Mouse (Mus musculus) brain, embryonic 14.5 days (tissue): ENCODE data around the gene Dmrta2. TPM values are rescaled to one million over a fixed set of nuclear protein-coding genes. Genes with fewer than 3 reads are reported as not detected.

Source experiments
- DNase-seq: peaks from one replicate; pipeline ENCODE4 v3.0.0-alpha.2; 2011; ENCODE audit warnings: low read depth
- CTCF ChIP-seq: fragments of 200-500 bp; IDR thresholded peaks from 2 replicates; pipeline ENCODE4 v1.5.1; 2012; ENCODE audit warnings: inconsistent platforms, mild to moderate bottlenecking, moderate library complexity, borderline replicate concordance; ENCODE audit not compliant: insufficient read depth, insufficient read length; ENCODE audit errors: extremely low read depth
- POLR2A ChIP-seq: fragments of 200-500 bp; IDR thresholded peaks from 2 replicates; pipeline ENCODE4 v1.6.1; 2012; ENCODE audit warnings: mild to moderate bottlenecking, inconsistent platforms, borderline replicate concordance; ENCODE audit not compliant: poor library complexity, insufficient read depth, insufficient read length, severe bottlenecking; ENCODE audit errors: extremely low read depth
- polyA plus RNA-seq: library from polyadenylated mRNA; depleted of rRNA; stranded (reverse); fragments of >200 nt; gene quantifications from 2 replicates; pipeline ENCODE4 v1.2.3, GENCODE M21; 2012

Gene Dmrta2
- polyA plus RNA-seq, 1 experiment = 8.2 TPM

DNA sequence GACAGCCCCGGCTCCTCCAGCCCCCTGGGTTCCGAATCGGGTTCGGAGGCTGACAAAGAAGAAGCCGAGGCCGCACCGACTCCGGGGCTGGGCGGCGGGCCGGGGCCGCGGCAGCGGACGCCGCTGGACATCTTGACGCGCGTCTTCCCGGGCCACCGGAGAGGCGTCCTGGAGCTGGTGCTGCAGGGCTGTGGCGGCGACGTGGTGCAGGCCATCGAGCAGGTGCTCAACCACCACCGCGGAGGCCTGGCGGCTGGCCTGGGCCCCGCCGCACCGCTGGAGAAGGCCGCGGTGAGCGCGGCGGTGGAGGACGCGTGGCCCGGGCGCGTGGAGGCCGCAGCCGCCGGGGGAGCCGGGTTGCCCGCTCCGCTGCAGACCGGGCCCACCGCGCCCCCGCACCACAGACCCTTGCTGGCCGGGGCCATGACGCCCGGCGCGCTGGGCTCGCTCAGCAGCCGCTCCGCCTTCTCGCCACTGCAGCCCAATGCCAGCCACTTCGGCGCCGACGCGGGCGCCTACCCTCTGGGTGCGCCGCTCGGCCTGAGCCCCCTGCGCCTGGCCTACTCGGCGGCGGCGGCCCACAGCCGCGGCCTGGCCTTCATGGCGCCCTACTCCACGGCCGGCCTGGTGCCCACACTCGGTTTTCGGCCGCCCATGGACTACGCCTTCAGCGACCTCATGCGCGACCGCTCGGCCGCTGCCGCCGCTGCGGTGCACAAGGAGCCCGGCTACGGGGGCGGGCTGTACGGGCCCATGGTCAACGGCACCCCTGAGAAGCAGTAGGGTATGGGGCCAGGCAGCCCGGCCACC lies 4.2 kb downstream of the Dmrta2 start:
- no peak for TF ChIP-seq CTCF
- TF ChIP-seq POLR2A = no peak
- DNase-seq = peak; percentile 33

DNA sequence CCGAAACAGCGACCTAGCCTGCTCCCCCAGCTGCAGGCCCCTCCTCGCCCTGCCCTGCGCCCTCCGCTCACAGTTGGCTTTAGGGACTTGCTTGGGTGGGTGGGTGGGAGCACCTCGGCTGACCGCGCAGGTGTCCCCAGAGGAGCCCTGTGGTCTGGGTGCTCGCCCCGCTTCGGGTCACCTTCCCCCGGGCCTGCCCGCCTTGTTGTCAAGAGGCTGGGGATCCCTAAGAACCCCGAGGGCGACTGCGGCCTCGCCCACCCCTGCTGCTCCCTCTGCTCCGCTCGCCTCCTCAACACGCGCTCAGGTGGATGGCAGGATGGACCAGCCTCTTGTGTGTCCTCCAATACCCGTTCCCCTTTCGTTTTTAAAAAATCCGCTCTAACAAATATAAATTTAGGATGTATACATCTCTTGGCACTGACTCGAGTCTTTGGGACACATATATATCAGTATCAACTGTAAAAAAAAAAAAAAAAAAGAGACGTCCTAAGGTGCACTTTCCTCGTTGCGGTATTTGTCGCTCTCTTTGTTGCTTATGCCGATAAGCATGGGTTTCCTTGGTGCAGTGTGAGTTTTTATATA lies 4.9 kb downstream of the Dmrta2 start:
- DNase-seq = peak; percentile 59
- no peak for TF ChIP-seq CTCF
- no peak for TF ChIP-seq POLR2A

DNA sequence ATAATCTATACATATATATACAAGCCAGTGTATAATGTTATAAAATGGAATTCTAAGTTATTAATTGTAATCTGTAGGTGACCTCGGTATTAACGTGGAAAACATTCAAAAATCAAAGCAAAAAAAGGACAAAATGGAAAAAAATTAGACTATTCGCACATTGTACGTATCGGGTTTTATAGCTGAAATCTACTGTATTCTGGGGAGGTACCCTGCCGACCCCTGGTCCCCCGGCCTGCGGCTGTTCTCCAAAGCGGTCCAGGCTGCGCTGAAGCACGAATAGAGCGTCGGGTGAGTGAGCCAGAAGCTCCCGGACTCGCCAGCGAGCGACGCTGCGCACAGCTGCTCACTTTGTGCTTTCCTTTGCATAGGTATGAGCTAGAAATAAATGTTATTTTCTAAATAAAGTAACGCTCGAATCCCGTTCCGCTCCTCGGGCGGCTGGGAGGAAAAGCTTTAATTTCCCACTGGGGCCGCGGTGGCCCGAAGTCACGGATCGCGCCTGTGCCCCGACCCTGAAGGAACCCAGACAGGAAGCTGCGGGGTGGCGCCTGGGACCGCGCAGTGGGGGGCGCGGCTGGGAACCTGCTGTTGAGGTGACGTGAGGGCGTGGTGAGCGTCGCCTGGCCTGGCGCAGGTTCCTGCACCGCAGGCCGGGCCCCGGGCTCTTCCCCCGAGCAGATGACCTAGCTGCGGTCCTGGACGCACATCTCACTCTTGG lies 5.6 kb downstream of the Dmrta2 start:
- peak; percentile 64 for DNase-seq
- TF ChIP-seq POLR2A = no peak
- TF ChIP-seq CTCF = no peak

- no peak for DNase-seq
- no peak for TF ChIP-seq CTCF
- TF ChIP-seq POLR2A = no peak
Measured at GRCm38 (mm10) chr4:109984011-109984411, 6.2 kb downstream of the Dmrta2 start.

GRCm38 (mm10) chr4:109984496-109985423 lies 6.9 kb downstream of the Dmrta2 start:
- TF ChIP-seq POLR2A (no peak), CTCF (no peak)
- DNase-seq = peak; percentile 53

DNA sequence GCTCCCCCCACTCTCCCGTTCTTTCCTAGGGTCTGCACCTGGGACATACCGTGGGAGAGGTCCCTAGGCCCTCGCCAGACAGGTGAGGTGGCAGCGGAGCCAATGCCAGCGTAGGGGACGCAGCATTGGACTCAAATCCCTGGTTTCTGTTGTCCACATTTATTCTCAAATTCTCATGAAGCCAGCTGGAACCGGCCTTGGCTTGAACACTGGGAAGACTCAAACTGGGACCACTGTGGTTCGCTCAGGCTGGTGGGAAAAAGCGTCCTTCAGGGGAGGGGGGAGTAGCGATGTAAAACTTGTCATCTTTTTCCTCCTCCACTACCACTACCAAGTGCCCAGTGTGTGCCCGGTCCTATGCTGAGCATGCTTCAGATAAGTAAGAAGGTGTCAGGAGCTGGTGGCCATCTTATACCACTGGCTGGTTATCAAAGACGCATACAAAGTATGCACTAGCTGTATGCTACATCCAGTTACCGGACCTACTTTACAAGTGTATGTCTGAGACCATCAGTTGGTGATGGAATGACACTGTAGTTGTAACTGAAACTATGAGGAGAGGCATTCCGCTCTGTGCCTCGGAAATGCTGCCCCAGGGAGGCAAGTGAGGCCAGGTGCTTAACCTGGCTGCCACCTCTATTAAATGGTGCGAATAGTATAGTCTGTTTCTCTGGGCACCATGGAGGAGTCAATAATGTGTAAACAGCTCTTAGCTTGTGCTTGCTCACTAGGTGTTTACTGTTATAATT lies 7.7 kb downstream of the Dmrta2 start:
- DNase-seq = peak; percentile 55
- TF ChIP-seq CTCF (no peak), POLR2A (no peak)

DNA sequence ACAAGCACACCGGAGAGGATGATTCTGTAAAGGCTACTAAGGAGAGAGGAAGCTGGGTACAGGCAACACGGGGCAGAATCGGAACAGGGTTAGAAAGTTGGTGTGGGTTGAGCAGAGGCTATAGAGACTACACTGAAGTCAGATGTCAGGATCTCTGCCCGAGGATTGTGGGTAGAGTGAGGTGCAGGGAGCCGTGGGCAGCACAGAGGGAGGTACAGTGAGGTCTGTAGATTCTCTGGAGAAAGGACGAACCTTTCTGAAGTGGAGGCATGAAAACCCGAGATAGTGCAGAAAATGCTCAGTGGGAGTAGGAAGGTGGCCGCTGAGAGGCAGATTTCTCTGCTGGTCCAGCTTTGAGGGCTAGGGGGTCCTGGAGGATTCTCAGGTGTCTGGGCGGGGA lies 8.4 kb downstream of the Dmrta2 start:
- TF ChIP-seq CTCF (no peak), POLR2A (no peak)
- DNase-seq = peak; percentile 18

DNA sequence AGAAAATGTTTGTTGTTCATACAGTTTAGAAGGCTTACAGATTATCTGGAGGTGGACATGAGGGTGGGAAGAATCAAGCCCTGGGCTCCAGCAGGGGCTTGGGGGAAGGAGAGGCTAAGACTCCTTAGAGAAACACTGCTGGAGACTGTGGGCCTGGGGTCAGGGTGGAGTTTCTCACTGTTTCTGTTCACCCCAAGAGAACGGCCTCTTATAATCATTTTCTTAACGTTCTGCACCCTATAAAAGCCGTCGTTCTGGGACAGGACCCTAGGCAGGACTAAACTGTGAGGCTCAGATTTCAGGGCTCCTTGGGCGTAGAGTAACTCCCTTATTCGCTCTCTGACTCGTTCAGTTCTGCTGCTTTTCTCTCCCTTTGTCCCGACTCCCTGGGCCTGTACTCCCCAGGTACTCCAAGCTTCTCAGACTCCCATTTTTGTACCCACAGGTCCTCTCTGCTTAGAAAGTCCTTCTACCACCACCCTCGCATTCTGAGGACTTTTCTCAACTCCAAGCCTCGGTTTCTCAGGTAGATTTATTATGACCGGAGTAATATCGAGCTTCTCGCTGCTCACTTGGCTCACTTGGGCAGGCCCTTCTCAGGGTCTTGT lies 9.0 kb downstream of the Dmrta2 start:
- peak; percentile 51 for DNase-seq
- no peak for TF ChIP-seq CTCF
- no peak for TF ChIP-seq POLR2A

- TF ChIP-seq CTCF (no peak), POLR2A (no peak)
- peak; percentile 62 for DNase-seq
Measured at GRCm38 (mm10) chr4:109987560-109988362, 9.9 kb downstream of the Dmrta2 start.

DNA sequence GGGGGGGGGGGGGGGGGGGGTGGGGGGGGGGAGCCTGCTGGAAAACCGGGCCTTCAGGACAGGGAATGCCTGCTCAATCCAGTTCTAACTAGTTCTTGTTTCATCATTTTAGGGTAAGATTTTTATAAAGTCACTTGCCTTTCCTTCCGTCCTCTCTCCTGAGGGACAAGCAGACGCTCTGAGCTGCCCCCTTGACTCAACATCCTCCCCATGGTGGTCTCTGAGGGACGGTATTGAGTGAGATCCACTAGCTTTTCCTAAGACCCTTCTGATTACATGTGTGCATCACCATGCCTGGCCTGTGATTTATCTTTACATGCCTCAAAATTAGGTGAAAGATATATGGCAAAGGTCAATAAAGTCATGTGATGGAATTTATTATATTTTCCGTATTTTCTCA lies 10.6 kb downstream of the Dmrta2 start:
- peak; percentile 9 for DNase-seq
- TF ChIP-seq CTCF (no peak), POLR2A (no peak)

- no peak for TF ChIP-seq POLR2A
- TF ChIP-seq CTCF = peak; percentile 31; the same call in 1 of the 2 replicates
- peak; percentile 24 for DNase-seq
Measured at GRCm38 (mm10) chr4:109989213-109989612, 11.4 kb downstream of the Dmrta2 start.
